Mouse (Mus musculus): ENCODE data around the gene Kif16b.

Gene Kif16b

GRCm38 (mm10) chr2:142874562-142874961 is 26.8 kb downstream of the Kif16b start:
- DNase-seq (ENCODE audit: low read depth), result no peak

DNA sequence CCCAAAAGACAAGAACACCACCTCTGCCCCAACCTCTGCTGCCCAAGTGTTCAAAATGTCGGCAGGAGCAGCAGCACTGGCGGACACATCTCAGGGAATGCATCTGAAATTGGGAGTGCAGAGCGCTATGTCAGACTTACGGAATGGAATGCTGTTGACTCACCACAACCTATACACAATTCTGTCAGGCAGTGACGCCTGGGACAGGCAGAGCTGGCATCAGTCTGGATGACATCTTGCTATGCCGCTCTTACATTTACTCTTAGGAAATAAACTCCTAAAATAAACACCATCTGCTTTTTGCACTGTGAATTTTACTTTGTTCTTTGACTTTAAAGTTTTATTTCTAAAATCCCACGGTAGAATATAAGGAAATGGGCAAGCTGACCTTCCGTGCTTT is 31.3 kb downstream of the Kif16b start:
- no peak for DNase-seq (ENCODE audit: low read depth)

GRCm38 (mm10) chr2:142867481-142867880 is 33.9 kb downstream of the Kif16b start:
- DNase-seq (ENCODE audit: low read depth), result no peak

DNA sequence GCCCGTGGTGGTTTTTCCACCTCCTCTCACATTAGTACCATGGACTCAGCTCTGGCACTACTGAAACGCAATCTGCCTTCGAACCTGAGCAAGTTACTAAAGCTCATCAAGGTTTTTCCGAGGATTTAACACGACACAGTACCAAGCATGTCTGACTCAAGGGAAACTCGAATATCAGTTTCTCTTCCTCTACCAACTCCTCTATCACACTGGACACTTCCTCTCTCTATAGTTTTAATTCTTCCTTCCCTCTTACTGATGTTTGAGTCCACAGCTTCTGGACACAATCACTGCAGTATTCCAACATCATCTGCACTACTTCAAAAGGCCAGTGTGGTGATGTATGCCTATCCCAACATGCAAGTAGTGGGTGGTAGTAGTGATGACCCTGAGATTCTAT is 40.3 kb downstream of the Kif16b start:
- no peak for DNase-seq (ENCODE audit: low read depth)

DNA sequence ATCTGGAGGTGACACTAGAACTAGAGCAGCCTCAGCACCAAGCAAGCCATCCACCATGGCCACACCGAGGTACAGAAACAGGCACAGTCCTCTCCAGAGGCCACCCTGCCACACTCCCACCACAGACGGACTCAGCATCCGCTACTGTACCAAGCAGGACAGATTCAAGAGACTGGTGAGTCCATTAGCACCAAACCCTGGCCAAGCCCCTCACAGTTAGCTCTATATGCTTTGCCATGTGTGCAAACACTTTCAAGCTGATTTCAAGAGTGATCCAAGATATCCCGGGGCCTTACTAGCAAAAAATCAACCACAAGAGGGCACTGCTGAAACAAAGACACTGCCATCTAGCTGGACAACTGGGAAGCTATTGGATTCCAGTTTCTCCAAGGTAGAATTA is 41.9 kb downstream of the Kif16b start:
- DNase-seq (ENCODE audit: low read depth), result peak; percentile 9

- no peak for DNase-seq (ENCODE audit: low read depth)
Measured at GRCm38 (mm10) chr2:142838775-142839174, 62.6 kb downstream of the Kif16b start.

DNA sequence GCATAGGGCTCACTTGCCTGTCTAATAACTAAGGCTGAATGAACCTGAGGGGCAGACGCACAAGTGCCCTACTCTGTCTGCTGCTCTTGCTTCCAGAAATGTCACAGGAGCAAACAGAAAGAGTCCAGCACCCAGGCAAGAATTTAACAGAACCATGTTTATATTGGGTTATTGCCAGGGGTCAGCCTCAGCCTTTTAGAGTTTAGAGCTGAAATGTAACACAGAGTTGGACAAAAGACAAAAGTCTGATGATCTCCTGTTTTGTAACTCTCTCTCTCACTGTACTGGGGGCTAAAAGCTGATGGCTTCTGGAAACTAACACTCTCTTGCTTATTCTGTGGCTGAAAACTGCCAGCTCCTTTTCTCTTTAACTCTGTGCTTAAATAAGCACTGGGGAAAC is 63.2 kb downstream of the Kif16b start:
- DNase-seq (ENCODE audit: low read depth), result no peak

- DNase-seq (ENCODE audit: low read depth), result no peak
Measured at GRCm38 (mm10) chr2:142834751-142835150, 66.6 kb downstream of the Kif16b start.

- DNase-seq (ENCODE audit: low read depth), result no peak
Measured at GRCm38 (mm10) chr2:142832617-142833422, 68.5 kb downstream of the Kif16b start.

- peak; percentile 35 for DNase-seq (ENCODE audit: low read depth)
Measured at GRCm38 (mm10) chr2:142813033-142813432, 88.3 kb downstream of the Kif16b start.

DNA sequence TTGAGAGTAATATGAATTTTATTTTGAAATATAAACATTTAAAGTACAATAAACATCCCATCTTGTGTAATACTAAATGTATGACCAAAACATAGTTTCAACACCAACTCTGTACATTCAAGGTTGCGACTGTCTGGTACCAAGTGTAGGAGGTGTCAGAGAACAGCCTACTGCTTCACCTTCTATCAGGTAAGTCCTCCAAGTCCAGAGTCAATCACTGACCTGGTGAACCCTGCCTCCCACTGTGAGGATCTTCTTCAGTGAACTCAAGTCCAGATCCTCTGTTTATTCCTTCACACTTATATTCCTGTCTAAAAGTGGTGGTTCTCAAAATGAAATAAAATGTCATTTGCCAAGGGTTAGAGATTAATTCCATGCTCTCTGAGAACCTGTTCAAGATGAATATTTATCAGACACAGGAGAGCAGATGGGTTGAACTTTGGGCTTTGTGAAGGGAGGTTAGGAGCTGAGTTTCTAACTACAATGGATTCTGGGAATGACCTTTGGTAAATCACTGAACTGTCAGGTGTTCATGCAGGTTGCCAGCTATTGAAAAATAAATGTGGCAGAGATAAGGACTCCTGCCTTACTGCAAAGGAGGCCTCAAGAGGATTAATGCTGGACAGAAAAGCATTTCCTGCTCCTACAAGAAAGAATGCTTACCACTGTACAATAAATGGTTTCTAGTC is 97.4 kb downstream of the Kif16b start:
- DNase-seq (ENCODE audit: low read depth), result no peak

- DNase-seq (ENCODE audit: low read depth), result no peak
Measured at GRCm38 (mm10) chr2:142797310-142797709, 104.0 kb downstream of the Kif16b start.

DNA sequence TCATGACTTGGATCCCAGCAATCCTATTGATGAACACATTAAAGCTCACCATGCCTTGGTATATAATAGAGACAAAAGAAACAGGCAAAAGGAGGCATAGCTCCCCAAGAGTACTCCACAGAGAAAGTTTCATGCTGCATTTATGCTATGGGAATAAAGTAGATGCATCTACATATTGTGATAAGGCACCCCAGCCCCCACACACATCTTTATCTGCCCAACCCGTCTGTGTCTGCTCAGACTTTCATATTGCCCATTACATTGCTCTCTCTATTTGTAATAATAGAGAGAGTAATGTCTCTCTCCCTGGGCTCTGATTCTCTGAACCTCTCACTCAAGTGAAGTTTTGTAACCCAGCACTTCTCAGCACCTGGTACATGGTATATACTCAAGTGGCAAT is 126.0 kb downstream of the Kif16b start:
- DNase-seq (ENCODE audit: low read depth), result no peak

GRCm38 (mm10) chr2:142774752-142775151 is 126.6 kb downstream of the Kif16b start:
- DNase-seq (ENCODE audit: low read depth), result no peak

GRCm38 (mm10) chr2:142769647-142770121 is 131.6 kb downstream of the Kif16b start:
- DNase-seq (ENCODE audit: low read depth), result no peak

DNA sequence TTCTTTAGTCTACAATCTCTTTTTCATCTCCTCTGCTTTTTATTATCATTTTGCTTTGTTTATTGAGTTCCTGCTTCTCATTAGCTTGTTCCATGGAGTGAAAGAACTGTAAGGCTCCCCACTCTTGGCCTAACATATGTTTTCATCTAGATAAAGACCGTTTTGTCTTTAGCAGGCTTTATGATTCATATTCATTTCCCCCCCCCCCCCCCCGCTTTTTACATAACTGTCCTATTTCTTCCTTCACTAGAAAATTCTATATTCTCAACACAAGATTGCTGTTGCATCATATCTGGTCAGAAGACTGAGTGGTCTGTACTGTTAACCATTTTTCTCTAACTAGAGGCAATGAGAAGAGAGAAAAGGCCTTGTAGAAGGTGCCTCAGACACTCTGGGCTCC is 137.1 kb downstream of the Kif16b start:
- no peak for DNase-seq (ENCODE audit: low read depth)

GRCm38 (mm10) chr2:142760843-142761242 is 140.5 kb downstream of the Kif16b start:
- DNase-seq (ENCODE audit: low read depth), result no peak

DNA sequence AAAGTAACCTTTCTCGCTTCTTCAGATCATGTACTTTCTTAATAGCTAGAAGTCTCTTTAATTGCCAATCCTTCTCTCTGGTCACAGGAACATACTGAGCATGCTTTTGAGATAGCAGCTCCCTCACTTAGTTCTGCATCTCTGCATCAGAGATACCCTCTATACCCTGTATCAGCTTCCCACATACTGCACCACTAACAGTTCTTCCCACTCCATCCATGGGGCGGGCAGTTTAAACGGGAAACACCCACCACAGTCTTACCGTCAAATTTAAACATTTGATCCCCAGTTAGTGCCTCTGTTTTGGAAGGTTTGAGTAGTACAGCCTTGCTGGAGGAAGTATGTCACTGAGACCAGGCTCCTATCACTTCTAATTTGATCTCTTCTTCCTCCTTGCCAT is 142.1 kb downstream of the Kif16b start:
- no peak for DNase-seq (ENCODE audit: low read depth)

GRCm38 (mm10) chr2:142758091-142758765 is 143.1 kb downstream of the Kif16b start:
- no peak for DNase-seq (ENCODE audit: low read depth)

- no peak for DNase-seq (ENCODE audit: low read depth)
Measured at GRCm38 (mm10) chr2:142739338-142739737, 162.0 kb downstream of the Kif16b start.

DNA sequence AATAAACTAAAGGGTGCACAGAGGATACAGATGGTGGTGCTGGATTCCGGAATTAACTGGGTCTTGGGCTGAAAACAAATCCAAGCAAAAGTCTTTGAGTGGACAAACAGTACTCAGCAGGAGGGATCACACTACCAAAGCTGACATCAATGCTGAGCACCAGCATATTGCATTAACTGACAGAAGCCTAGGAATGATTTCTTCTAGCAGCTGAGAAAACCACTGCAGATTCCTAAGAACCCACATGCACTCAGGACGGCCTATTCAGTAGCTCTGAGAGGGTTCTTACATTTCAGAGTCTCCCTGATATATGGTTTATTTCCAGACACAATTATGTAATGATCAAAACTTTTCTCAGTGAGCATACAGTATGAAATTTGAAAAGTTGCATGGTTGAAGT is 162.8 kb downstream of the Kif16b start:
- no peak for DNase-seq (ENCODE audit: low read depth)

DNA sequence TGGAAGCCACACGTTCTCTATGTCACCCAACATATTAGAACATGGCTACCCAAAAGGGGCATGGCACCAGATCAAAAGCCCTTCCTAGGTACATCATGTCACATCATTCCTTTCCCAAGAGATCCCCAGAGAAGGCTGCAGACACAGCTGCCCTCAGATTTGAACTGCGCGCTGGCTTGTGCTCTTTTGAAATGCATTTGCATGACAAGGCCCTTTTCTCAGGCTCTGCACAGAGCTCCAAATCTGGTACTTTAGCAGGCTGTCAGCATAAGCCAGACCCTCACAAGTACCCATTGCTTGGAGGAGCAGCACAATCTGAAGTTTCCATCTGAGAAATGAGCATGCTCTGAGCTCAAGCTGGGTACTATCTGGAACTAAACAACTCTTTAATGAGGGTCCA is 165.6 kb downstream of the Kif16b start:
- DNase-seq (ENCODE audit: low read depth), result no peak

GRCm38 (mm10) chr2:142734046-142734445 is 167.3 kb downstream of the Kif16b start:
- DNase-seq (ENCODE audit: low read depth), result no peak
